Mouse (Mus musculus): ENCODE data around the gene Ror2.

GRCm38 (mm10) chr13:53194306-53194705 lies 91.6 kb downstream of the Ror2 start:
- no peak for TF ChIP-seq POLR2A (IDR thresholded peaks at IDR 0.05; ENCODE audit: extremely low read depth, insufficient read depth, low read length)
- no peak for TF ChIP-seq CTCF (IDR thresholded peaks at IDR 0.05; ENCODE audit: extremely low read depth, insufficient read depth, low read length)

Measured in cortical plate, adult 2 months (tissue).